Mouse (Mus musculus): ENCODE measurements around the gene Ifnk. TPM values are rescaled to one million over a fixed set of nuclear protein-coding genes. Genes with fewer than 3 reads are reported as not detected.

Gene Ifnk
- polyA plus RNA-seq, 1 experiment from 2014 or later = 0.43 TPM

DNA sequence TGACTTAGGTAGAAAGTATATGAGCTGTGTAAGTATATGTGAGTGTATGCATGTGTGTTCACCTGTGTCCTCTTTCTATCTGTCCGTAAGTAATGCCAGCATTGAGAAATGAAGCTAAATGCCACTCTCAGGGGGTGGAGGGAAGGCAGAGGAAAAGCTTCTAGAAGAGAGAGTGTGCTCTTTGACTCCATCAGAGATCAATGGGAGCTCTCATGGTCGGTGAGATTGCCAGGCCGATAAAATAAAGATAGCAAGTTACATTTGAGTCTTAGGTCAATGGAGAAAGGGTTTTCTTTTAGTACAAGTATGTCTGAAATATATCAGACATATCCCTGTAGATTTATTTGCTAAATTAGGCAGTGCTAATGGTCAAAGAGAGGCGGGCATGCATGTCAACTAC, 3.5 kb upstream of the Ifnk start:
- no peak overlapping the region for H3K9ac ChIP-seq (ENCODE audit: low read depth, low read length)
- no peak overlapping the region for H3K4me3 ChIP-seq (ENCODE audit: low read depth, low read length)
- H3K4me2 ChIP-seq (replicated peaks; ENCODE audit: low read depth, low read length) = no peak overlapping the region
- ATAC-seq (ENCODE audit: low FRiP score) = no peak
- DNase-seq (ENCODE audit: low spot score) = no peak
- no peak overlapping the region for H3K27ac ChIP-seq (ENCODE audit: low read depth, low read length)
- no peaks in the 10 kb centered on the region for H3K27me3 ChIP-seq (ENCODE audit: control insufficient read depth, insufficient read depth, low read length)
- 89% methylated on average over 4 of the region's 4 CpGs for WGBS
- no peaks in the 10 kb centered on the region for H3K9me3 ChIP-seq (ENCODE audit: control insufficient read depth, low read length)
- H3K4me1 ChIP-seq (replicated peaks; ENCODE audit: control insufficient read depth, insufficient read depth, low read length) = no peaks in the 10 kb centered on the region
- H3K36me3 ChIP-seq (ENCODE audit: control insufficient read depth, insufficient read depth, low read length) = no peaks in the 10 kb centered on the region

GRCm38 (mm10) chr4:35150706-35151105, 1.1 kb upstream of the Ifnk start:
- no peak overlapping the region for H3K4me2 ChIP-seq (replicated peaks; ENCODE audit: low read depth, low read length)
- ATAC-seq (ENCODE audit: low FRiP score) (no peak), DNase-seq (ENCODE audit: low spot score) (no peak)
- H3K9me3 ChIP-seq (ENCODE audit: control insufficient read depth, low read length) = no peaks in the 10 kb centered on the region
- H3K9ac ChIP-seq (ENCODE audit: low read depth, low read length) = no peak overlapping the region
- no peak overlapping the region for H3K27ac ChIP-seq (ENCODE audit: low read depth, low read length)
- H3K4me3 ChIP-seq (ENCODE audit: low read depth, low read length) = no peak overlapping the region
- WGBS = 86% methylated on average over 3 of the region's 3 CpGs
- no peaks in the 10 kb centered on the region for H3K4me1 ChIP-seq (replicated peaks; ENCODE audit: control insufficient read depth, insufficient read depth, low read length)
- H3K36me3 ChIP-seq (ENCODE audit: control insufficient read depth, insufficient read depth, low read length) = no peaks in the 10 kb centered on the region
- no peaks in the 10 kb centered on the region for H3K27me3 ChIP-seq (ENCODE audit: control insufficient read depth, insufficient read depth, low read length)

DNA sequence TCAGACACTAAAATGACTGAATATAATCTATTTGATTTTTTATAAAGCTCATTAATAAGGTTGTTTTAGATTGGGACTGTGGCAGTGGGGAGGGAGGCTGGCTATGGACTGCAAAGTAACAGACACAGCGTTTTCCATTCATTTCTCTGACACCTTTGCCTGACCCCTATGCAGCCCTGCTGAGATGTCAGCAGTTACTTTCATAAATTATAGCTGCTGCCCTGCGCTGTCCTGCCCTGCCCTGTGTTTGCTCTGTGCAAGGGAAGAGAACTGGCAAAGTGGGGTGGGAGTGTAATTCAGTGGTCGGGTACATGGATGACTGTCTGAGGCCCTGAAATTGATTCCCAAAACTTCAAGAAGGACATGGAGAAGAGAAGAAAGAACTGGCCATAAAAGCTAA, 2.2 kb downstream of the Ifnk start:
- Histone ChIP-seq H3K4me2 (replicated peaks; ENCODE audit: low read depth, low read length) (no peak overlapping the region), H3K36me3 (ENCODE audit: control insufficient read depth, insufficient read depth, low read length) (no peaks in the 10 kb centered on the region), H3K27ac (ENCODE audit: low read depth, low read length) (no peak overlapping the region), H3K27me3 (ENCODE audit: control insufficient read depth, insufficient read depth, low read length) (no peaks in the 10 kb centered on the region), H3K4me3 (ENCODE audit: low read depth, low read length) (no peak overlapping the region), H3K4me1 (replicated peaks; ENCODE audit: control insufficient read depth, insufficient read depth, low read length) (no peaks in the 10 kb centered on the region), H3K9ac (ENCODE audit: low read depth, low read length) (no peak overlapping the region), H3K9me3 (ENCODE audit: control insufficient read depth, low read length) (no peaks in the 10 kb centered on the region)
- ATAC-seq (ENCODE audit: low FRiP score) = no peak
- 8% methylated on average over 3 of the region's 3 CpGs for WGBS
- no peak for DNase-seq (ENCODE audit: low spot score)

DNA sequence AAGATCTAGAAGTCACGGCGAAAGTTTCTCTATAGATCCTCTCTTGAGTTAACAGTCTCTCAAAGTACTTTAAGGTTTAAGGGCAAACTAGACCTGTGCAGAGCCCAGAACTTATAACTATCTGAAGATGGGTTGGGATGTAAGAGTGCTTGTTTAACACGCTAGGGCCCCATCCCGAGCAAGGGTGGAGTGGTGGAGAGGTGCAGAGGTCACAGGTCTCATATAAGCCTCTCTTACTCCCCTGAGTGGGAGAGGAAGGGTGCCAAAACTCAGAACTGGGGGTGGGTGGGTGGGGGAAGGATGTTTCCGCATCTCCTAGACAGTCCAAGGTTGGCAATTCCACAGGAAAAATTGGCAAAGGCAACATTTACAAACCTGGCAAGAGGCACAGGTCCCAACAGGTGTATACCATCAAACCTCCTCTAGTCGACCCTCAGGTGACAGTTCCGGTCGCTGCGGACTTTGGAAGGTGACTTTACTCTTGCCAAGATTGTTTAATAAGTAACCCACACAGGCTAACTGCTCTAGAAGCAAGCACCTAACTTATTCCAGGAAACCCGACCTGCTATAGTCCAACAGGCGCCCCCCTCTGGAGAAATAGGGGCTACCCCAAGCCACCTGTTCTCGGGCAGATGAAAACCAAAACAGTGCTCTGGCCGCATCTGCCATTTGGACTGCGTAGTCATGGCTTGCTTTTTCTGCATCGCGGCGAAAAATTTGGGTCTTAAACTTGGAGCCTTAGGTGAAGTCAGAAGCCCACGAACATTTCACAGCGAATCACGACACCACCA, 3.5 kb downstream of the Ifnk start:
- ATAC-seq (ENCODE audit: low FRiP score) = no peak

DNA sequence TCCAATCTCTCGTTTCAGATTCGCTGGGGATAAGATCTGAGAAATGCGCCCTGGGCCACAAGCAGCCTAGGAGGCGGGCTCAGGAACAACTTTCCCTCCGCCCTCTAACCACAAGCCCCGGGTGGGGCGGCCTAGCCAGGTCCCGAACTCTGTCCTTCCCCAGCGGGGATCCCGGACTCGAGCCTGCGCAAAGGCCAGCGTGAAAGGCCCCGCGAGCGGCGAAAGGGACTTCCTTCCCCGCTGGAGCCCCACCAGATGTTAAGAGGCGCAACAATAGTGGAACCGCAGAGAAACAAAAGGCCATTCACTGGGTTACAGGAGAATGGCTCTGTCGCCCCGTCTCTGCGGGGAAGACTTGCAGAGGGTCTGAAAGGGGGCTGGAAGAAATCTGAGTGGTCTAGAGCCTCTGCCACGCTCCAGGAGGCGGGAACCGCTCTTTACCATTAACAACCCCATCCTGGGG, 4.3 kb downstream of the Ifnk start:
- DNase-seq (ENCODE audit: low spot score) = peak; percentile 78
- Histone ChIP-seq H3K4me2 (replicated peaks; ENCODE audit: low read depth, low read length) (peak overlapping the region; percentile 88), H3K36me3 (ENCODE audit: control insufficient read depth, insufficient read depth, low read length) (no peaks in the 10 kb centered on the region), H3K9me3 (ENCODE audit: control insufficient read depth, low read length) (no peaks in the 10 kb centered on the region), H3K9ac (ENCODE audit: low read depth, low read length) (peak overlapping the region; percentile 65), H3K4me3 (ENCODE audit: low read depth, low read length) (peak overlapping the region; percentile 61), H3K27me3 (ENCODE audit: control insufficient read depth, insufficient read depth, low read length) (no peaks in the 10 kb centered on the region), H3K27ac (ENCODE audit: low read depth, low read length) (peak overlapping the region; percentile 73), H3K4me1 (replicated peaks; ENCODE audit: control insufficient read depth, insufficient read depth, low read length) (no peaks in the 10 kb centered on the region)
- under 1% methylated on average over 26 of the region's 26 CpGs for WGBS
- ATAC-seq (ENCODE audit: low FRiP score) = peak; percentile 89

More for the DNA sequence above, 3.5 kb downstream of the Ifnk start:
- Histone ChIP-seq H3K9ac (ENCODE audit: low read depth, low read length) (no peak overlapping the region), H3K4me1 (replicated peaks; ENCODE audit: control insufficient read depth, insufficient read depth, low read length) (no peaks in the 10 kb centered on the region), H3K27ac (ENCODE audit: low read depth, low read length) (no peak overlapping the region), H3K4me3 (ENCODE audit: low read depth, low read length) (peak overlapping the region; percentile 61), H3K4me2 (replicated peaks; ENCODE audit: low read depth, low read length) (peak overlapping the region; percentile 88), H3K9me3 (ENCODE audit: control insufficient read depth, low read length) (no peaks in the 10 kb centered on the region), H3K27me3 (ENCODE audit: control insufficient read depth, insufficient read depth, low read length) (no peaks in the 10 kb centered on the region), H3K36me3 (ENCODE audit: control insufficient read depth, insufficient read depth, low read length) (no peaks in the 10 kb centered on the region)
- 26% methylated on average over 20 of the region's 20 CpGs for WGBS
- peak; percentile 63 for DNase-seq (ENCODE audit: low spot score)

- Histone ChIP-seq H3K27me3 (ENCODE audit: control insufficient read depth, insufficient read depth, low read length) (no peaks in the 10 kb centered on the region), H3K9me3 (ENCODE audit: control insufficient read depth, low read length) (no peaks in the 10 kb centered on the region), H3K36me3 (ENCODE audit: control insufficient read depth, insufficient read depth, low read length) (no peaks in the 10 kb centered on the region), H3K4me3 (ENCODE audit: low read depth, low read length) (peak within 1 kb of the TSS; percentile 61), H3K4me2 (replicated peaks; ENCODE audit: low read depth, low read length) (peak within 1 kb of the TSS; percentile 88), H3K27ac (ENCODE audit: low read depth, low read length) (peak within 1 kb of the TSS; percentile 73), H3K4me1 (replicated peaks; ENCODE audit: control insufficient read depth, insufficient read depth, low read length) (no peaks in the 10 kb centered on the region), H3K9ac (ENCODE audit: low read depth, low read length) (peak within 1 kb of the TSS; percentile 65)
- DNase-seq (ENCODE audit: low spot score) (peak; percentile 90), ATAC-seq (ENCODE audit: low FRiP score) (peak; percentile 84)
- WGBS = under 1% methylated on average over 50 of the region's 50 CpGs
Measured at GRCm38 (mm10) chr4:35156751-35157611, 5.1 kb downstream of the Ifnk start, which contains the start of gene Mob3b. Mob3b (minus strand) TSS chr4:35157484.

DNA sequence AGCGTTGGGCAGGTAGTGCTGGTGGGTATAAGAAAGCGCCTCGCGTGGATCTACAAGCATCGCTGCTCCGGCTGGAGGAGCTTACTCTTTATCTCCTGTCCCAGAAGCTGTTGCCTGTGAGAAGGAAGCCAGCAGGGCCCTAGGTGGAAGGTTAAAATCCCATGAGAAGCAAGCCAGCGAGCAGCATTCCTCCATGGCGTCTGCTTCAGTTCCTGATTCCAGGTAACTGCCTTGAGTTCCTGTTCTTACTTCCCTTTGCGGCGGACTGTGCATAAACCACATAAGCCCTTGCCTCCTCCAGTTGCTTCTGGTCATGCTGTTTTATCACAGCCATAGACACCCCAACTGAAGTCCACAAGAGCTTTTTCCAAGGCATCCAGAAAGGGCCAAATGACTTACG, 6.0 kb downstream of the Ifnk start:
- H3K9ac ChIP-seq (ENCODE audit: low read depth, low read length) = no peak overlapping the region
- H3K27me3 ChIP-seq (ENCODE audit: control insufficient read depth, insufficient read depth, low read length) = no peaks in the 10 kb centered on the region
- no peak overlapping the region for H3K27ac ChIP-seq (ENCODE audit: low read depth, low read length)
- H3K4me1 ChIP-seq (replicated peaks; ENCODE audit: control insufficient read depth, insufficient read depth, low read length) = no peaks in the 10 kb centered on the region
- no peaks in the 10 kb centered on the region for H3K9me3 ChIP-seq (ENCODE audit: control insufficient read depth, low read length)
- no peaks in the 10 kb centered on the region for H3K36me3 ChIP-seq (ENCODE audit: control insufficient read depth, insufficient read depth, low read length)
- no peak overlapping the region for H3K4me2 ChIP-seq (replicated peaks; ENCODE audit: low read depth, low read length)
- no peak overlapping the region for H3K4me3 ChIP-seq (ENCODE audit: low read depth, low read length)
- 69% methylated on average over 11 of the region's 11 CpGs for WGBS
- DNase-seq (ENCODE audit: low spot score) (no peak), ATAC-seq (ENCODE audit: low FRiP score) (no peak)

DNA sequence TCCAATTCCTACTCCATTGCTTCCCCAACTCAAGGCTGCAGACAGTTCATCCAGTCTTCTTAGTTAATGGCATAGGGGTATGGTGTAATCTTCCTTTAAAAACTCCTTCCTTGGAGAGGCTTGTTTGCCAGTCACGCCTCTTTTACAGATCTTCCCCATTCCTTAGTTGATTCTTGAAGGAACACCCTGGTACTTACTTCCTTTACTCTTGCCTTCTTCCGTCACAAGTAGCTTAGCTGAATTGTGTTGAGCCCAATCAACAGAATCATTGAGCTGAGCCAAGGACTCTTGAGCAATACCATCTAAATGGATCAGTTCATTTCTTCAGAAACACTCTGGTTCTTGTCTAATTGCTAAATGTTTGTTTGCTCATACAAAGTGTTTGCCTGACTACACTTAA, 13.4 kb downstream of the Ifnk start:
- no peak overlapping the region for H3K27ac ChIP-seq (ENCODE audit: low read depth, low read length)
- H3K9ac ChIP-seq (ENCODE audit: low read depth, low read length) = no peak overlapping the region
- H3K36me3 ChIP-seq (ENCODE audit: control insufficient read depth, insufficient read depth, low read length) = no peaks in the 10 kb centered on the region
- no peak for DNase-seq (ENCODE audit: low spot score)
- H3K4me2 ChIP-seq (replicated peaks; ENCODE audit: low read depth, low read length) = no peak overlapping the region
- no peak for ATAC-seq (ENCODE audit: low FRiP score)
- no peak overlapping the region for H3K4me3 ChIP-seq (ENCODE audit: low read depth, low read length)
- no peaks in the 10 kb centered on the region for H3K4me1 ChIP-seq (replicated peaks; ENCODE audit: control insufficient read depth, insufficient read depth, low read length)
- no peaks in the 10 kb centered on the region for H3K27me3 ChIP-seq (ENCODE audit: control insufficient read depth, insufficient read depth, low read length)
- no peaks in the 10 kb centered on the region for H3K9me3 ChIP-seq (ENCODE audit: control insufficient read depth, low read length)
- WGBS = 85% methylated on average over 2 of the region's 2 CpGs

Data from hindbrain, embryonic 11.5 days (tissue).